Mouse (Mus musculus): ENCODE results near the gene Actl6b. TPM values are rescaled to one million over a fixed set of nuclear protein-coding genes. Genes with fewer than 3 reads are reported as not detected.

Gene Actl6b
- polyA plus RNA-seq, 1 experiment from 2014 or later, result 47.6 TPM

Other genes starting within 250 kb of the Actl6b start
- 138 and 140 TPM in 2 replicates for gene Srrt, start 245.8 kb upstream of the Actl6b start, polyA plus RNA-seq (2014; fragmentation: Nextera tagmentation; extraction: Ambion mirVana)
- gene Trip6, start 239.1 kb upstream of the Actl6b start, polyA plus RNA-seq (2014; fragmentation: Nextera tagmentation; extraction: Ambion mirVana), result 27.4 and 28.6 TPM in 2 replicates
- gene Slc12a9, start 219.9 kb upstream of the Actl6b start, polyA plus RNA-seq (2014; fragmentation: Nextera tagmentation; extraction: Ambion mirVana), result 7.1 and 7.5 TPM in 2 replicates
- 21.0 and 21.3 TPM in 2 replicates for gene Ephb4, start 203.4 kb upstream of the Actl6b start, polyA plus RNA-seq (2014; fragmentation: Nextera tagmentation; extraction: Ambion mirVana)
- gene Zan, start 76.5 kb upstream of the Actl6b start, polyA plus RNA-seq (2014; fragmentation: Nextera tagmentation; extraction: Ambion mirVana), result 0.04 and 0.06 TPM in 2 replicates
- 55.2 and 60.6 TPM in 2 replicates for gene Pop7, start 51.0 kb upstream of the Actl6b start, polyA plus RNA-seq (2014; fragmentation: Nextera tagmentation; extraction: Ambion mirVana)
- 10.6 and 15.4 TPM in 2 replicates for gene Gigyf1, start 35.0 kb upstream of the Actl6b start, polyA plus RNA-seq (2014; fragmentation: Nextera tagmentation; extraction: Ambion mirVana)
- gene Epo, start 20.3 kb upstream of the Actl6b start, polyA plus RNA-seq (2014; fragmentation: Nextera tagmentation; extraction: Ambion mirVana), result 0.38 and 1.1 TPM in 2 replicates
- gene Gnb2, start 20.0 kb upstream of the Actl6b start, polyA plus RNA-seq (2014; fragmentation: Nextera tagmentation; extraction: Ambion mirVana), result 475 and 483 TPM in 2 replicates
- 2.5 and 2.7 TPM in 2 replicates for gene Tfr2, start 16.3 kb downstream of the Actl6b start, polyA plus RNA-seq (2014; fragmentation: Nextera tagmentation; extraction: Ambion mirVana)
- gene Mospd3, start 47.5 kb downstream of the Actl6b start, polyA plus RNA-seq (2014; fragmentation: Nextera tagmentation; extraction: Ambion mirVana), result 22.6 and 22.9 TPM in 2 replicates
- gene Pcolce, start 60.3 kb downstream of the Actl6b start, polyA plus RNA-seq (2014; fragmentation: Nextera tagmentation; extraction: Ambion mirVana), result 67.0 and 87.3 TPM in 2 replicates
- gene Fbxo24, start 75.5 kb downstream of the Actl6b start, polyA plus RNA-seq (2014; fragmentation: Nextera tagmentation; extraction: Ambion mirVana), result 0.15 and 0.27 TPM in 2 replicates
- gene Lrch4, start 75.6 kb downstream of the Actl6b start, polyA plus RNA-seq (2014; fragmentation: Nextera tagmentation; extraction: Ambion mirVana), result 25.9 and 28.5 TPM in 2 replicates
- gene Gm20605, start 75.7 kb downstream of the Actl6b start, polyA plus RNA-seq (2014; fragmentation: Nextera tagmentation; extraction: Ambion mirVana), result 5.0 and 6.3 TPM in 2 replicates
- gene Sap25, start 87.8 kb downstream of the Actl6b start, polyA plus RNA-seq (2014; fragmentation: Nextera tagmentation; extraction: Ambion mirVana), result 7.1 TPM in 2 replicates
- 0.22 and 0.38 TPM in 2 replicates for gene Irs3, start 92.2 kb downstream of the Actl6b start, polyA plus RNA-seq (2014; fragmentation: Nextera tagmentation; extraction: Ambion mirVana)
- 13.7 TPM in 2 replicates for gene Agfg2, start 131.2 kb downstream of the Actl6b start, polyA plus RNA-seq (2014; fragmentation: Nextera tagmentation; extraction: Ambion mirVana)
- gene Nyap1, start 188.1 kb downstream of the Actl6b start, polyA plus RNA-seq (2014; fragmentation: Nextera tagmentation; extraction: Ambion mirVana), result 2.9 and 5.3 TPM in 2 replicates
- gene Tsc22d4, start 192.2 kb downstream of the Actl6b start, polyA plus RNA-seq (2014; fragmentation: Nextera tagmentation; extraction: Ambion mirVana), result 56.4 and 64.0 TPM in 2 replicates
- 64.9 and 78.4 TPM in 2 replicates for gene Ppp1r35, start 225.3 kb downstream of the Actl6b start, polyA plus RNA-seq (2014; fragmentation: Nextera tagmentation; extraction: Ambion mirVana)
- gene Mepce, start 234.1 kb downstream of the Actl6b start, polyA plus RNA-seq (2014; fragmentation: Nextera tagmentation; extraction: Ambion mirVana), result 9.9 and 14.9 TPM in 2 replicates
- 13.5 and 17.2 TPM in 2 replicates for gene Zcwpw1, start 234.3 kb downstream of the Actl6b start, polyA plus RNA-seq (2014; fragmentation: Nextera tagmentation; extraction: Ambion mirVana)

Data from hindbrain, embryonic 11.5 days (tissue).